10 mouse cellular contexts compared by ENCODE assay signal in genomic region chr1:169367772-169368501, GRCm38 (mm10).
DNase-seq lines count a peak whose midpoint lies in the region; ATAC-seq and TF ChIP-seq lines count a peak whose summit lies in the region.
"Had no signal": no experiment of that assay in that cellular context is flagged by ENCODE, and none has a peak within 500 bp of the region (broad histone marks: within the 10 kb centered on the region; RNA-seq: fewer than 3 reads in every experiment).

No protein-coding gene starts in this region.

- no peak for DNase-seq in heart, postnatal 0 days (ENCODE audit: low spot score)
- DNase-seq in midbrain, embryonic 10.5 days (ENCODE audit: low spot score), result no peak
- no peak for DNase-seq in hindbrain, embryonic 14.5 days (ENCODE audit: low spot score)
- DNase-seq in left cerebral cortex, postnatal 14 days (ENCODE audit: low spot score in 2 of 2), result no peak
- DNase-seq in adrenal gland, postnatal 10 days, result no peak

- H3K9me3 ChIP-seq in heart, postnatal 0 days (replicated peaks; ENCODE audit: control insufficient read depth, low read length), result no peaks in the 10 kb centered on the region
- no peaks in the 10 kb centered on the region for H3K9me3 ChIP-seq in heart, embryonic 12.5 days (replicated peaks)
- H3K9me3 ChIP-seq in midbrain, embryonic 12.5 days, result no peaks in the 10 kb centered on the region
- no peaks in the 10 kb centered on the region for H3K9me3 ChIP-seq in midbrain, embryonic 10.5 days (replicated peaks)
- no peaks in the 10 kb centered on the region for H3K9me3 ChIP-seq in hindbrain, embryonic 14.5 days (ENCODE audit: control insufficient read depth, low read length)
- H3K9me3 ChIP-seq in neural tube, embryonic 15.5 days (replicated peaks), result no peaks in the 10 kb centered on the region
- H3K9me3 ChIP-seq: heart, embryonic 10.5 days; liver, embryonic 15.5 days had no signal

- H3K4me1 ChIP-seq in heart, postnatal 0 days (ENCODE audit: control insufficient read depth, insufficient read depth), result no peaks in the 10 kb centered on the region
- no peaks in the 10 kb centered on the region for H3K4me1 ChIP-seq in heart, embryonic 12.5 days (replicated peaks)
- H3K4me1 ChIP-seq in midbrain, embryonic 12.5 days, result peaks cover 6% of the 10 kb centered on the region; the same call in 1 of the 2 replicates
- peaks cover 6% of the 10 kb centered on the region for H3K4me1 ChIP-seq in midbrain, embryonic 10.5 days
- 0 out of 2 replicates have a peak, but pooled peaks cover 5% of the 10 kb centered on the region for H3K4me1 ChIP-seq in hindbrain, embryonic 14.5 days (replicated peaks; ENCODE audit: control insufficient read depth, insufficient read depth, low read length)
- peaks cover 13% of the 10 kb centered on the region for H3K4me1 ChIP-seq in neural tube, embryonic 15.5 days
- H3K4me1 ChIP-seq: liver, embryonic 15.5 days had no signal

- H3K36me3 ChIP-seq in heart, postnatal 0 days (replicated peaks; ENCODE audit: control insufficient read depth, insufficient read depth, low read length), result no peaks in the 10 kb centered on the region
- H3K36me3 ChIP-seq in heart, embryonic 12.5 days, result no peaks in the 10 kb centered on the region
- H3K36me3 ChIP-seq in midbrain, embryonic 12.5 days, result no peaks in the 10 kb centered on the region
- no peaks in the 10 kb centered on the region for H3K36me3 ChIP-seq in midbrain, embryonic 10.5 days
- no peaks in the 10 kb centered on the region for H3K36me3 ChIP-seq in hindbrain, embryonic 14.5 days (replicated peaks; ENCODE audit: control insufficient read depth, insufficient read depth)
- H3K36me3 ChIP-seq in neural tube, embryonic 15.5 days, result no peaks in the 10 kb centered on the region
- H3K36me3 ChIP-seq: heart, embryonic 10.5 days; liver, embryonic 15.5 days had no signal

- no peak overlapping the region for H3K4me3 ChIP-seq in heart, postnatal 0 days (ENCODE audit: low read depth, low read length)
- H3K4me3 ChIP-seq in heart, embryonic 12.5 days, result no peak overlapping the region
- no peak overlapping the region for H3K4me3 ChIP-seq in midbrain, embryonic 12.5 days
- no peak overlapping the region for H3K4me3 ChIP-seq in midbrain, embryonic 10.5 days
- no peak overlapping the region for H3K4me3 ChIP-seq in hindbrain, embryonic 14.5 days (replicated peaks; ENCODE audit: low read length)
- no peak overlapping the region for H3K4me3 ChIP-seq in neural tube, embryonic 15.5 days (replicated peaks)
- H3K4me3 ChIP-seq: heart, embryonic 10.5 days; liver, embryonic 15.5 days had no signal

- no peak overlapping the region for H3K9ac ChIP-seq in heart, postnatal 0 days (replicated peaks; ENCODE audit: low read depth, low read length)
- H3K9ac ChIP-seq in heart, embryonic 12.5 days, result no peak overlapping the region
- no peak overlapping the region for H3K9ac ChIP-seq in midbrain, embryonic 12.5 days (replicated peaks)
- H3K9ac ChIP-seq in hindbrain, embryonic 14.5 days, result no peak overlapping the region
- H3K9ac ChIP-seq in neural tube, embryonic 15.5 days (replicated peaks), result no peak overlapping the region
- H3K9ac ChIP-seq: liver, embryonic 15.5 days had no signal

- 74% methylated on average over 10 of the region's 10 CpGs for WGBS in heart, postnatal 0 days
- WGBS in heart, embryonic 12.5 days, result 67% methylated on average over 10 of the region's 10 CpGs
- 70% methylated on average over 10 of the region's 10 CpGs for WGBS in midbrain, embryonic 12.5 days
- 74% methylated on average over 10 of the region's 10 CpGs for WGBS in midbrain, embryonic 10.5 days
- 64% methylated on average over 10 of the region's 10 CpGs for WGBS in hindbrain, embryonic 14.5 days
- WGBS in neural tube, embryonic 15.5 days, result 28% methylated on average over 10 of the region's 10 CpGs

- no peak overlapping the region for H3K4me2 ChIP-seq in heart, postnatal 0 days (ENCODE audit: low read depth, low read length)
- H3K4me2 ChIP-seq in heart, embryonic 12.5 days, result no peak overlapping the region
- no peak overlapping the region for H3K4me2 ChIP-seq in midbrain, embryonic 12.5 days (replicated peaks)
- H3K4me2 ChIP-seq in hindbrain, embryonic 14.5 days (replicated peaks), result no peak overlapping the region
- no peak overlapping the region for H3K4me2 ChIP-seq in neural tube, embryonic 15.5 days
- H3K4me2 ChIP-seq: liver, embryonic 15.5 days had no signal

- intact Hi-C loops in left cerebral cortex, postnatal 14 days (cut with DNase I), result no loop called here

- TF ChIP-seq CTCF in heart, postnatal 0 days (IDR thresholded peaks at IDR 0.05; ENCODE audit: low read depth), result no peak

- no peak for TF ChIP-seq EP300 in heart, postnatal 0 days (IDR thresholded peaks at IDR 0.05; ENCODE audit: low read depth)

- 0 out of 2 replicates have a peak, but pooled peaks have one; percentile 33 for ATAC-seq in heart, postnatal 0 days (ENCODE audit: insufficient read depth, low read depth)
- ATAC-seq in heart, embryonic 12.5 days (ENCODE audit: insufficient number of reproducible peaks, low FRiP score), result no peak
- 0 out of 2 replicates have a peak, but pooled peaks have one; percentile 47 for ATAC-seq in midbrain, embryonic 12.5 days (ENCODE audit: low FRiP score, low read depth)
- peak; percentile 71; the same call in 1 of the 2 replicates for ATAC-seq in hindbrain, embryonic 14.5 days (ENCODE audit: low FRiP score)
- peak; percentile 55 for ATAC-seq in neural tube, embryonic 15.5 days (ENCODE audit: low FRiP score)

- no peak overlapping the region for H3K27ac ChIP-seq in heart, postnatal 0 days (ENCODE audit: low read depth)
- H3K27ac ChIP-seq in heart, embryonic 12.5 days (ENCODE audit: poor library complexity, severe bottlenecking), result no peak overlapping the region
- H3K27ac ChIP-seq in midbrain, embryonic 12.5 days (replicated peaks), result no peak overlapping the region; the same call in 1 of the 2 replicates
- H3K27ac ChIP-seq in midbrain, embryonic 10.5 days (replicated peaks), result no peak overlapping the region
- H3K27ac ChIP-seq in hindbrain, embryonic 14.5 days, result 0 out of 2 replicates have a peak overlapping the region, but pooled peaks have one; percentile 9
- no peak overlapping the region for H3K27ac ChIP-seq in neural tube, embryonic 15.5 days (replicated peaks)
- H3K27ac ChIP-seq: heart, embryonic 10.5 days; liver, embryonic 15.5 days had no signal

- no peaks in the 10 kb centered on the region for H3K27me3 ChIP-seq in heart, postnatal 0 days (ENCODE audit: control insufficient read depth, insufficient read depth, low read length)
- no peaks in the 10 kb centered on the region for H3K27me3 ChIP-seq in heart, embryonic 12.5 days (replicated peaks)
- no peaks in the 10 kb centered on the region for H3K27me3 ChIP-seq in midbrain, embryonic 12.5 days
- no peaks in the 10 kb centered on the region for H3K27me3 ChIP-seq in midbrain, embryonic 10.5 days (ENCODE audit: low read depth, poor library complexity, severe bottlenecking)
- no peaks in the 10 kb centered on the region for H3K27me3 ChIP-seq in hindbrain, embryonic 14.5 days (ENCODE audit: control insufficient read depth, insufficient read depth, low read length)
- no peaks in the 10 kb centered on the region for H3K27me3 ChIP-seq in neural tube, embryonic 15.5 days (replicated peaks)
- H3K27me3 ChIP-seq: liver, embryonic 15.5 days had no signal
